Mouse (Mus musculus): ENCODE measurements around the gene Skap2.
A peak's percentile ranks its signal among the peaks of the same experiment; 100 is the strongest.

The Skap2 gene

DNA sequence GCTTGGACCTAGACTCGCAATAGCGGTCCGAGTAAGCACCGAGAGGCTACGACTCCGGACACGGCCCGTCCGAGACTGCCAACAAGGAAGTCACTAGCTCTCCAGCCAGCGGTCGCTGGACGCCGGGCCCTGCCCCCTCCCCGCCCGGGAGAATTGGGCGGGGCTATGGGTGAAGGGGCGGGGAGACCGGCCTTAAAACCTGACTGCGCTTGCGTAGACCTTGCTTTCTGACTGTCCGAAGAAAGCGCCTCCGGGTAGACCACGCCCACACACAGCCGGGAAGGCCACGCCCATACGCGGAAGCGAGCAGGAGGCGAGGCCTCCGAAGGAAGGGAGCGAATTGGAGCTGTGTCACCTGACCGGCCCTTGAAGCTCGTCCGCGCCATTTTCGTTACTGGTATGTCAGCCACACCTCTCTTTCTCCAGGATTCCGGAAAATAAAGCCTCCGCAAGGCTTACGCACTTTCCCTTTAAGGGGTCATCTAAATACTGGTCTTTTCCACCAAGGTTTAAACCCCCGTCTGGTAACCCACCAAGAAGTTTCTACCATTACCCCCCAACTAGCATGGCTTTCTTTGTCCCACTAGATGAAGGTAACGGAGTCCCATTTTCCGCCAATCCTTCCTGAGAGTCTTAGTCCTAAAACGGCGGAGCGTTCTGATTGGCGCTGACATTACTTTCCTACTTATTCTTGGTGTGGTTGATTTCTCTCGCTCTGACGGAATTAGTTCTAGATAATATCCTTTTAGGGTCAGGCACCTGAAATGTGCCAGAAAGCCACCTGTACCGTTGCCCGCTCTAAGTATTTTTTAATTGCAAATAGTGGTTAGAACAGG, at the start of gene Skap2:
Gene Skap2, minus strand, starts transcription at position 141 of the 836 bp plus-strand sequence.
- peak; percentile 99 for DNase-seq (ENCODE audit: low spot score)

DNA sequence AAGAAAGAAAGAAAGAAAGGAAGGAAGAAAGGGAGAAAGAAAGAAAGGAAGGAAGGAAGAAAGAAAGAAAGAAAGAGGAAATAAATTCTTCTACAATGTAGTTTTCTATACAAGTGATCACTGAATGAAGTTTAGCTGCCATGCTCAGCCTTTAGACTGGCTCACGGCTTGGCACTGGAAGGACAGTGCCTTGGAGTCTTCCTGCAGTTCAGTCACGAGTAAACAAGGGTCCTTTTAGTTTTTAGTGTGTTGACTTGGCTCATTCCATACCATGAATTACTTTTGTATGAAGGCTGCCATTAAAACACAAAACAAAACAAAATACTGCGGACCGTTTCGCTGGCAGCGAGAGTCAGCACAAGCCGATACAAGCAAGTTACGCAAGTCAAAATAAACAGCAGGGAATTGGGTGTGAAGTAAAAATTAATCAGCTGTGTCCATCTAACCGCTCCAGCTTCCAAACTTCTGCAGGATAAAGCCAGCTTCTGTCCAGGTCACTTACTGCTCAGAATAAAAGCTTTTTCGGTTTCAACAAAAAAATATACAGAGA, 46.6 kb upstream of the Skap2 start:
- DNase-seq (ENCODE audit: low spot score): no peak

DNA sequence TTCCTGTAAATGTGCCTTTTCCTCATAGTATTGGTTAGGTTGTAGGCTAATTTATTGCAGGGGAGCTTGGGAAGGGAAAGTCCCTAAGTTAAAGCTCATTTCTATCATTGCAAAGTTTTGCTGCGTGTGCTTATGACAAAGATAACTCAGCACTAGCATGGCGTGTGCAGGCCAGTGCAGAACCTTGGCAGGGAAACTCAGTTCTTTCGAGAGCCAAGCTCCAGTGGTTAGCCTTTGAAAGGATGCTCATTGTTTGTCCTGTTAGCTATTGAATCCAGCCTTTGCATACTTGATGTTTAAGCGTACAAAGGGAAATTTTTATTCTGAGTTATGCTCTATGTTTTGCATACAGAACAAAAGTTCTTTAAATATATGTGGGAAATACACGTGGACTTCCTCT, 45.8 kb upstream of the Skap2 start:
- no peak for DNase-seq (ENCODE audit: low spot score)

- peak; percentile 49 for DNase-seq (ENCODE audit: low spot score)
Measured at GRCm38 (mm10) chr6:52053567-52054561, 41.5 kb upstream of the Skap2 start.

GRCm38 (mm10) chr6:52050062-52050461, 37.7 kb upstream of the Skap2 start:
- no peak for DNase-seq (ENCODE audit: low spot score)

DNA sequence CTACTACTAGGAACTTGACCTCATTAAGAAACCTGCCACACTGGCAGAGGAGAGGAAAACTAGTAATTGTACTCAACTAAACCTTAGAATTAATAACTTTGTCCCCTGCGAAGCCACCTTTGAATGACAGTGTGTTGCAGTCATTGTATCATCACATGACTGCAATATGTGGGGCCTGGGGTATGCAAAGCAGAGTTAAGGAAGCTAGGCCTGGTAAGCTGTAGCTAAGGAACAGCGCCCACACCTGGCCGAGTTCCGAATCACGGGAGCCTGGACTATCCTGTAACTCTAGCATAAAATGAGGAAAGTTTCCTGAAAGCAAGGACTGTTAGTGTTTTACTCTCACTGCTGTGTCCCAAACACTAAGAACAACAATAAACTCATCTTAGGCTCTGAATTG, 33.2 kb upstream of the Skap2 start:
- DNase-seq (ENCODE audit: low spot score): no peak

DNA sequence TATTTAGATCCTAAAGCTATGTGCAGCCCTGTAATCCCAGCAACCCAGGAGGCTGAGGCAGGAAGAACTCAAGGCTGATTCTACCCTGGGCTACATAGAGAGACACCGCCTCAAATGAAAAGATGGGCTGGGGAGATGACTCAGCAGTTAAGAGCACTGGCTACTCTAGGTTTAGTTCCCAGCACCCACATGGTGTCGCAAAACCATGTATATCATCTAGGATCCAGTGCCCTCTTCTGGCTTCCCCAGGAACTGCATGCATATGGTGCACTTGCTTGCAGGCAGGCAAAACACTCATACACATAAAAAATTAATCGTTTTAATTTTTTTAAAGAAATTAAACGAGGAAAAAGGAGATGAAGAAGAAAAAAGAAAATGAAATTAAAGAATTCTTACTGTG, 23.7 kb upstream of the Skap2 start:
- DNase-seq (ENCODE audit: low spot score): no peak

DNA sequence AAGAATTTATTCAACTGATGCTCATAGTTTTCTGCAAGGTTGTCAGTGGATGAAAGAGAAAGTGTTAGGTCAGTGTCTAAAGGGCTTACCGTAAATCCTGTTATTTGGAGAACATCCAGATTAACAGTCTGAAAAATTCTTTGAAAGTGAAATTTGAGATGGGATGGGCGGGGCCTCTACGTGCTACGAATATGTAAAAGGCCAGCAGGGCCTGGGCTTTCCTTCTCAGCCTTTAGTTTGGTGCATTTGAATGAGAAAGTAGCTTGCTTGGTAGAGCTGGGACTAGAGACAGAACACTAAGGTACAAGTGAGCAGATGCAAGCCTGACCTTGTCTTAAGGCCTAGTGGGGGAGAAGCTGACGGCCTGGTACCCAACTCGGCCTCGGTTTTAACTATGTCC, 18.8 kb upstream of the Skap2 start:
- peak; percentile 50 for DNase-seq (ENCODE audit: low spot score)

GRCm38 (mm10) chr6:52028131-52028530, 15.8 kb upstream of the Skap2 start:
- DNase-seq (ENCODE audit: low spot score): no peak

DNA sequence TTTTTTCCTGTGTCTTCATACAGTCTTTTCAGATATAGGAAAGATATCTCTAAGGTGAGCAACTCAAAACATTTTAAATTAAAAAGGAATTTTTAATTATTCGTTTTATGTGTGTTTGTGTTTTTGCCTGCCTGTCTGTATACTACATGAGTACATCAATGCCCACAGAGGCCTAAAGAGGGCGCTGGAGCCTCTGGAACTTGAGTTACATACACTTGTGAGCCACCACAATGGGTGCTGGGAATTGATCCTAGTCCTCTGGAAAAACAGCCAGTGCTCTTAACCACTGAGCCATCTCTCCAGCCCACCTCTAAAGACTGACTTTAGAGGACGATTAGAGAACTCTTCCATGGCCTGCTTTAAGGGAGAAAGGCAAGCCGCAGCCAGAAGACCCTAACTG, 14.8 kb upstream of the Skap2 start:
- no peak for DNase-seq (ENCODE audit: low spot score)

DNA sequence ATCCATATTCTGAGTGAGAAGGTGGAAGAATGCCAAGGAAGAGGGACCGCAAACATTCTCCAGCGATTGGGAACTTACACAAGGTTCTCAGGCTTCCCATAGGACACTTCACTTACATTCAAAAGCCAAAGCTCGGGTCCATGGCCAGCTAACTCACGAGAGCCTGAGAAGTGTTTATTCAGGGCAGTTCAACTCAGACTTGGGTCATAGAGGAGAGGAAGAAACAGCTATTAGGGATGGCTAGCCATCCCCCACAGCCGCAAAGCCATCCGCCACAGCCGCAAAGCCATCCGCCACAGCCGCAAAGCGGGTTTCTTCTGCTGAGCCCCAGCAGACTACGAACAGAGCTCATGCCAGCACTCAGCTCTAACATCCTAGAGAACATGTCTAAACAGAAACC, 13.9 kb upstream of the Skap2 start:
- DNase-seq (ENCODE audit: low spot score): no peak

DNA sequence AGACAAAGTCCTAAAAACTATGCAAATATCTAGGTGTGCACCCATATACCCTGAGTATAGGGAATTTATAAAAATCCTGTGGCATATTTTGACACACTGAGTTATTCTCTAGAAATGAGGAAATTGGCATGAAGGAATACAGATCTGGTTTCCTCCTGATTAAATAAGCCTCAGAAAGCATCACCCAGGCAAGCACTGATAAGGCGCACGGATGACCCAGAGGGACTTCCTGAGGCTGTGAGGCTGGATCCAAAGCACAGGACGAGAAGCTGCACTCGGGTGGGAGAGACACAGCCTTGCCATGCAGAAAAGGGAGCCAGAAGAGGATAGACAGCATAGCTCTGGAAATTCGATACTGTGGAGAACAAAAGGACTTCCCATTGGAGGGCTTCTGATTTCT, 12.4 kb upstream of the Skap2 start:
- DNase-seq (ENCODE audit: low spot score): no peak

DNA sequence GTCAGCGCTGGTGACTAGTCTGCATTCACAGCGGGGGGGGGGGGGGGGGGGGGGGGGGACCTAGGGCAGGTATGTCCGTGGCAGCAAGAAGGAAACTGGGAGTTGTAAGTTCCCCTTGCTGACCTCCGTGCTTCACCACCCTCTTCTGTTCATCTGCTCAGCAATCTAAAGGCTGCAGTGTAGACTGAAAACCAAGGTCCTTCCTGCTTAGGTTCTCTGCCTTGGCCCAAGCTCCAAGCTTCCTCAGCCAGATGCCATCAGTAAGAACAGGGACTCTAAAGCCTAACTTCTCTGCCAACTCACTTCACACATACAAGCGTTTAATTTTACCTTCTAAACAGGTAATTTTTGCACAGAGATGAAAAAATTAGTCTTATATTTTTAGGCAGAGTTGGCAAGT, 10.0 kb upstream of the Skap2 start:
- no peak for DNase-seq (ENCODE audit: low spot score)

- no peak for DNase-seq (ENCODE audit: low spot score)
Measured at GRCm38 (mm10) chr6:52020276-52020675, 7.9 kb upstream of the Skap2 start.

DNA sequence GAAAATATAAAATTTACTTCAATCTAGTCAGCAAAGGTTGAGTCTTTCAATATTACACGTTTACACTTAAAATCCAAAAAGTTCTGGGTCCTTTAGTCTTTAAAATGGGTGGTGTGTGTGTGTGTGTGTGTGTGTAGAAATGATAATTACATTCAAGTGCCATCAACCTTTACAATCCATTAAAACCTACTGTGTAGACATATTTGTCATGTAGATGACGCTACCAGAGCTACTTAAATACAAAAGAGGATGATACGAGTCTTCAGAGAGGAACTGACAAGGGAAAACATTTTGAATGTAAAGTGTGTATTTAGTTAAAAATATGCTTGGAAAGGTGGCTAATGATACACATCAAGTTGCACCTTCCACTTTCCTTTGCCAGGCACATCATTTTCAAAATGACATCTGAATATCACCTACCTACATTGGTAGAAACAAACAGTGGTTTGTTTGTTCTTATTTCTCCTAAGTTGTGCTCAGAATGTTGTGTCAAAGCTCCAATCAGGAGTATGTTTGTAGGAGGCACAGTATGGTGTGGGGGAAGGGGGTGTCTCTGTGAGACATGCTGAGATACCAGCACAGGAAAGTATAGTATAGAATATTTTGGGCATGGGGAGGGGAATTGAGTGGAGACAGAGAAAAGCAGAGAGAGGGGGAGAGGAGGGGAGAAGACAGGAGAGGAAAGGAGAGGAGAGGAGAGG, 1.0 kb upstream of the Skap2 start:
- no peak for DNase-seq (ENCODE audit: low spot score)

GRCm38 (mm10) chr6:52011559-52012408, 565 bp downstream of the Skap2 start:
- DNase-seq (ENCODE audit: low spot score): peak; percentile 83

DNA sequence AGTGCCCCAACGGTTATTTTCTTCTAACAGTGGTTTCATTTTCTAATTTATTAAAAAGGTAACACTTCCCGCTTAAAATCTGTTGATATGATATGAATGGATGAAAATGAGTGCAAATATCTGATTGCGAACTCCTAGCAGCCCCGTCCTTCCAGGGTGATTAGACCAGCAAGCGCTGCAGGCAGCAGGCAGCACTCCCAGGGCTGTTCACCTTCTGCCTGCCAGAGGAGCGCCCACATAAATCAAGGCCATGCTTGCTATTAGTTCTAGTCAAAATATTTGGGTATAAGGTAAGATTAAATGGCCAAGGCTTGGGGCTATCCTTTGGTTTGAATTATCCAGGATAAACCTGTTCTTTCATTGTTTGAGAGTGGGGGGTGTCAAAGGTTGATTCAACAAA, 3.0 kb downstream of the Skap2 start:
- peak; percentile 48 for DNase-seq (ENCODE audit: low spot score)

- peak; percentile 41 for DNase-seq (ENCODE audit: low spot score)
Measured at GRCm38 (mm10) chr6:52008757-52009156, 3.6 kb downstream of the Skap2 start.

DNA sequence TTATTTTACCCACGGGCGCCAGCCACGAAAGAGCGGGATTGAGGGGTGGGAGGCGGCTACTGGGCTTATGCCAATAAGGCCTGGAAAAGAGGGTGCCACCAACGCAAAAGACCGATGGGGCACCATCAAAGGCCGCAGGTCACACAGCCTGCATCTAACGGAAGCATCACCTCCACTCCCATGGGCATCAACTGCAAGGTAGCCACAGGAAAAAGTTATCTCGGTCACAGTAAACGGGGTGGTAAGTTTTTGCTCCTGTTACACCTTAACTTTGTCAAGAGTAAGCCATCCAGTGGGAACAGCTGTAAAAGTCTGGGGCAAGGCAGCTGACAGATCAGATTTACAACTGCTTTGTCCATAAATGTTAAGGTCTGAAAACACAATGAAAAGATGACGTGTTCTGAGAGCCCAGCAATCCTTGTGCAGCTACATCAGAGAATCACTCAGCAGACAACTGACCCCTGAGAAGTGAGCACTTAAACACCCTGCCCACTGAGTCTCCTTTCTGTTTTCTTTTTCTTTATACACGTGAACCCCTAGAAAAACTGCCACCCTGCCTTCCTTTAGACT, 5.6 kb downstream of the Skap2 start:
- DNase-seq (ENCODE audit: low spot score): peak; percentile 71

DNA sequence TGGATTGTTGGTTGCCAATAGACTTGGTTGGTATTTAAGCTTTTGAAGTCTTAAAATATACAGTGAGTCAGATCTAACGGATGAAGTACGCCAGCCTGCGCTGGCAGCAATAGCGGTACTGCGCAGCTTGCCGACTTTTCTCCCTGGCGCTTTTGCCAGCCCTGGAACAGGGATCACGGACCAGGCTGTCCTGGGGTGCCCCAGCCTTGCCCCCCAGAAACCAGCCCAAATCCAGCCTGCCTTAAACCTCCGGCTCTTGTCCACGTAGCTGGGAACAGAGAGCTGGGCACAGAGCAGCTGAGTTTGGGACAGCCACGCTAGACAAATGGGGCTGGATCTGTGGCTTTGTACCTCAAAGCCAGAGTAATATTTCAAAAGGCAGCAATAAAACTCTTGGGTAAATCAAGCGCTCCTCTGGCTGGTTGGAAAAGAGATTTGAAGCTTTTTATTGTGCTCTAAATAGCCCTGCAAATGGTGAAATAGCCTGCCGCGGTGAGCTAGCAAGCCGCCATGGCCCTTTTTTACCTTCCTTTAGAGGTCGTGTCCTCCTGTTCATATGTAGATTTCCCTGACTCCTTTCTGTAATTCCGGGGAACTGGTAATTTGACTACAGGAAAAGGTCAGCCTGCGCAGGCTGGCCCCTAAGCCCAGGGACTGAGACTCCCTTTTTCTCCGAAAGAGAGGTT, 6.2 kb downstream of the Skap2 start:
- peak; percentile 72 for DNase-seq (ENCODE audit: low spot score)
